Mouse (Mus musculus): ENCODE data around the gene Ptprn2. TPM values are rescaled to one million over a fixed set of nuclear protein-coding genes. Genes with fewer than 3 reads are reported as not detected.
A peak's percentile ranks its signal among the peaks of the same experiment; 100 is the strongest.

The Ptprn2 gene
- polyA plus RNA-seq, 1 experiment from 2014 or later = 0.30 TPM

DNA sequence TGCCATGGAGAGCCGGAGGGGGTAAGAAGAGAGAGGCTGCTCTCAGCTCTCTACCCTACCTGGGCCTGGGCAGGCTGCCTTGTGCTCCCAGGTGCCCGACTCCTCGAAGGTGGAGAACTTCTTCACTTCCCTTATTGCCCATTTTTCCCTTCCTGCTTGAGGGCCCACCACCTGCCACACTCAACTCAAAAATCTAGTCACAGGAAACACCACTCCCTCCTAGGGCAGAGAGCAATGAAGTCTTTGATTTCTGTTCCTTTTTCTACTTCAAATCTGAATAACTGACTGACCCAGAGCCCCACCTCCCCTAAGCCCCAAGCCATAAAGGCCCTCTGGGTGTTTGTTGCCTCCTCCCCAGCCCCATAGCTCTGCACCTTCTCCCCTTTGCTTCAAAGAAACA is 832.7 kb downstream of the Ptprn2 start:
- no peaks in the 10 kb centered on the region for H3K36me3 ChIP-seq (ENCODE audit: insufficient read depth)
- 88% methylated on average over 3 of the region's 3 CpGs for WGBS
- no peak for TF ChIP-seq CTCF (IDR thresholded peaks at IDR 0.05; ENCODE audit: low read depth)

DNA sequence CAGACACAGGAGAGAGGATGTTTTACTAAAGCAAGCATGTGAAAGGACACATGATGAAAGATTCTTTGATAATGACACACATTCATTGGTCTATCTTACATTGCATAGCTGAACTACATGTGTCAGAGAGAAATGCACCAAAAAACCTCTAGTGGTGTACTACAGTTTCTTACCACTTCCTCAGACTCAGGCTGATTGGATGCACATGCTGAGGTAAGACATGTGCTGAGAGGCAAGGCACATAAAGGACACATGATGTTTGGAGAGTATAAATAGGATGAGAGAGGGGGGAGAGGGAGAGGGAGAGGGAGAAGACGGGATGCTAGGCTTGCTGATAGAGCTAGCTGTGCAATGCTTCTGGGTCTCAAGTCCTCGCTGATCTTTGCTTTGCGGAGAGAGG is 837.5 kb downstream of the Ptprn2 start:
- peak; percentile 13 for DNase-seq
- ATAC-seq (ENCODE audit: insufficient read depth) = no peak

More for the DNA sequence above, 832.7 kb downstream of the Ptprn2 start:
- H3K4me3 ChIP-seq (ENCODE audit: low read depth, low read length) = no peak overlapping the region
- H3K4me1 ChIP-seq (ENCODE audit: insufficient read depth) = no peaks in the 10 kb centered on the region
- no peak for DNase-seq
- ATAC-seq (ENCODE audit: insufficient read depth) = no peak
- H3K27ac ChIP-seq (ENCODE audit: low read depth) = no peak overlapping the region
- H3K27me3 ChIP-seq (ENCODE audit: insufficient read depth, low read length) = no peaks in the 10 kb centered on the region
- H3K9me3 ChIP-seq (ENCODE audit: low read depth, low read length) = no peaks in the 10 kb centered on the region
- no peak overlapping the region for H3K4me2 ChIP-seq
- H3K9ac ChIP-seq = no peak overlapping the region

More for the DNA sequence above, 837.5 kb downstream of the Ptprn2 start:
- Histone ChIP-seq H3K9me3 (ENCODE audit: low read depth, low read length) (no peaks in the 10 kb centered on the region), H3K4me3 (ENCODE audit: low read depth, low read length) (no peak overlapping the region), H3K27ac (ENCODE audit: low read depth) (no peak overlapping the region), H3K9ac (no peak overlapping the region), H3K4me1 (ENCODE audit: insufficient read depth) (no peaks in the 10 kb centered on the region), H3K36me3 (ENCODE audit: insufficient read depth) (no peaks in the 10 kb centered on the region), H3K4me2 (no peak overlapping the region), H3K27me3 (ENCODE audit: insufficient read depth, low read length) (no peaks in the 10 kb centered on the region)
- TF ChIP-seq CTCF (IDR thresholded peaks at IDR 0.05; ENCODE audit: low read depth) = no peak
- 76% methylated on average over 3 of the region's 3 CpGs for WGBS

MicroRNAs within 50 kb of the gene (microRNA counts, 519-probe panel; counts per million panel counts)
- microRNA mmu-miR-153 = 2,369 counts per million, percentile 39 among the panel's probes with 10 or more counts

Small RNA genes within 50 kb of the gene (microRNA-seq; reads per million reads assigned to microRNA genes)
- 22.6 reads per million, percentile 33 among the genes with 10 or more reads in this experiment for gene Mir153 (ENCODE audit: borderline number of aligned reads)

Other genes with a start within 250 kb of the Ptprn2 start
- 16.4 and 18.2 TPM in 2 replicates for gene Wdr60, start 222.7 kb upstream of the Ptprn2 start, polyA plus RNA-seq (2014; fragmentation: Nextera tagmentation; extraction: Ambion mirVana)
- not detected in 2 replicates for gene Gm11027, start 210.3 kb upstream of the Ptprn2 start, polyA plus RNA-seq (2014; fragmentation: Nextera tagmentation; extraction: Ambion mirVana)
- 29.0 and 31.0 TPM in 2 replicates for gene Esyt2, start 204.5 kb upstream of the Ptprn2 start, polyA plus RNA-seq (2014; fragmentation: Nextera tagmentation; extraction: Ambion mirVana)
- 57.7 and 58.4 TPM in 2 replicates for gene Ncapg2, start 80.3 kb upstream of the Ptprn2 start, polyA plus RNA-seq (2014; fragmentation: Nextera tagmentation; extraction: Ambion mirVana)

Data from lung, embryonic 14.5 days (tissue).